Mouse (Mus musculus): ENCODE data around the gene Mecom.

DNA sequence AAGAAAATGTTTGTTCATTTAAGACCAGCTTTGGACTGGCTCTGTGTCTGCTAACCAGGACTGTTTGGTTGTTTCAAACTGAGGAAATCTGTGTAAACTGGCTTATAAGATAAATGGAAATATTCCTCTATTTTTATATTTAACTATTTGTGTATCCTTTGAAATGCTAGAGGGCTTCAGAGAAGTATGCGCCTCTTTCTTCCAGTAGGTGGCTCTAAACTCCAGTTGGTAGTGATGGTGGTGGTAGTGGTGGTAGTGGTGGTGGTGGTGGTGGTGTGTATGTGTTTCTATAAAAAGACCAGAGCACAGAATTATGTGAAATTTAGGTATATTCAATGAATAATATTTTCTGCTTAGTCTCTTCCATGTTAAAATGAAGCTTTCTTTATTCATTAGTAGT lies 548.8 kb downstream of the Mecom start:
- TF ChIP-seq CTCF (IDR thresholded peaks at IDR 0.05; ENCODE audit: borderline replicate concordance, extremely low read depth, insufficient read depth, insufficient read length), result peak; percentile 43; the same call in 1 of the 2 replicates
- no peak for TF ChIP-seq POLR2A (IDR thresholded peaks at IDR 0.05; ENCODE audit: borderline replicate concordance, extremely low read depth, insufficient read depth, insufficient read length, poor library complexity, severe bottlenecking)

Data from brain, embryonic 14.5 days (tissue).